Mouse (Mus musculus) lung, postnatal 0 days (tissue): ENCODE measurements around the gene Mip.

Experiments used
- CTCF ChIP-seq: IDR thresholded peaks from 2 replicates; pipeline ENCODE4 v1.5.1; 2016; ENCODE audit warnings: antibody characterized with exemption, mild to moderate bottlenecking
- EP300 ChIP-seq: IDR thresholded peaks from 2 replicates; pipeline ENCODE4 v1.6.1; 2016; ENCODE audit warnings: antibody characterized with exemption, mild to moderate bottlenecking, control low read depth

DNA sequence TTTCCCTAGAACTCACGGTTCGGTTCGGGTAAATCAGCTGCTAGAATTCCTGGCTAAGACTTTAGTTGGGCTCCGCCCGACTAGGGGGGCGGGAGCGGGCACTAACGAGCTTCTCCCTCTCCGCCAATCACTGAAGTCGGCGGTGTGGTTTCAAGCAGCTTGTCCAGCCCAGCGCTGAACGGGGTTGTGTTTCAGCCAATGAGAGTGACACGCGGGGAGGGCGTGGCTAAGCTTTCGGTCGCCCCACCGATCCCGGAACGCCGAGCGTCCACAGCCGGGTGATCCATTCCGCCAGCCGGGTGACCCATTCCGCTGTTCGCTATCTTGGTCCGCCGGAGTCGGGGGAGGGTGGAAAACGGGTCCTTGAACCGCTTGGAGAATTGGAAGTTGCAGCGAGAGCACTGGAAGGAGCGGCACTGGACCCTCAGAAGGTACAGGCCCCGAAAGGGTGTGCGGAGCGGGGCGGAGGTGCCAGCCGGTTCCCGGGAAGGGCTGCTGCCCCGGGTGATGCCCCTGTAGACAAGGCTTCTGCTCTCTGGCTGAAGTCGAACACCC is 44.7 kb downstream of the Mip start, which contains the start of gene Stat2:
- TF ChIP-seq CTCF (no peak), EP300 (0 out of 2 replicates have a peak, but pooled peaks have one; percentile 30)
